Mouse (Mus musculus) hindbrain, embryonic 11.5 days (tissue): Measurements from ENCODE around the gene Gstm1. TPM values are rescaled to one million over a fixed set of nuclear protein-coding genes. Genes with fewer than 3 reads are reported as not detected.
"Not testable (repeated sequence)": the region's sequence is repeated elsewhere in the genome, so short reads cannot be mapped to it uniquely, and the experiment has no call there.

Source experiments
- ATAC-seq: fragments of 200-750 bp; cut with Nextera tagmentation; 2 replicates; pipeline ENCODE4 v1.8.0; 2017; ENCODE audit warnings: mild to moderate bottlenecking, moderate TSS enrichment, moderate library complexity; ENCODE audit not compliant: low FRiP score
- DNase-seq: peaks from one replicate; pipeline ENCODE4 v3.0.0-alpha.2; 2015; ENCODE audit warnings: low spot score
- H3K27ac ChIP-seq: fragments of 300-500 bp; sonication (generic); 2 replicates; pipeline ENCODE4 v1.5.1; 2014; ENCODE audit warnings: mild to moderate bottlenecking, low read depth, low read length
- H3K27me3 ChIP-seq: fragments of 300-500 bp; sonication (generic); 2 replicates; pipeline ENCODE4 v1.6.1; 2014; ENCODE audit warnings: mild to moderate bottlenecking, low read length, moderate library complexity, mixed read lengths; ENCODE audit not compliant: control insufficient read depth, insufficient read depth
- H3K36me3 ChIP-seq: fragments of 300-500 bp; sonication (generic); 2 replicates; pipeline ENCODE4 v1.6.1; 2014; ENCODE audit warnings: mild to moderate bottlenecking, low read length, moderate library complexity, mixed read lengths; ENCODE audit not compliant: control insufficient read depth, insufficient read depth
- H3K4me1 ChIP-seq: fragments of 300-500 bp; sonication (generic); replicated peaks from 2 replicates; pipeline ENCODE4 v1.6.1; 2014; ENCODE audit warnings: low read length, mixed read lengths; ENCODE audit not compliant: control insufficient read depth, insufficient read depth
- H3K4me2 ChIP-seq: fragments of 300-500 bp; sonication (generic); replicated peaks from 2 replicates; pipeline ENCODE4 v1.6.1; 2014; ENCODE audit warnings: mild to moderate bottlenecking, low read depth, low read length
- H3K4me3 ChIP-seq: fragments of 300-500 bp; sonication (generic); 2 replicates; pipeline ENCODE4 v1.5.1; 2014; ENCODE audit warnings: low read depth, low read length
- H3K9ac ChIP-seq: fragments of 300-500 bp; sonication (generic); 2 replicates; pipeline ENCODE4 v1.6.1; 2014; ENCODE audit warnings: low read depth, low read length
- H3K9me3 ChIP-seq: fragments of 300-500 bp; sonication (generic); 2 replicates; pipeline ENCODE4 v1.6.1; 2016; ENCODE audit warnings: low read length; ENCODE audit not compliant: control insufficient read depth
- WGBS: fragments of 180-500 bp; shearing (Covaris S2); extraction: QIAGEN DNeasy Blood & Tissue Kit; methylation state at CpG from one replicate; pipeline ENCODE4 v1.1.7; 2014; 5-methylcytosine and 5-hydroxymethylcytosine counted together
- polyA plus RNA-seq: library from polyadenylated mRNA; unstranded; fragments of >200 nt; fragmentation: Nextera tagmentation; extraction: Ambion mirVana; gene quantifications from 2 replicates; pipeline ENCODE4 v1.2.1, GENCODE M21; 2014

Gstm1 gene
- polyA plus RNA-seq, 1 experiment from 2014 or later: 32.5 TPM

DNA sequence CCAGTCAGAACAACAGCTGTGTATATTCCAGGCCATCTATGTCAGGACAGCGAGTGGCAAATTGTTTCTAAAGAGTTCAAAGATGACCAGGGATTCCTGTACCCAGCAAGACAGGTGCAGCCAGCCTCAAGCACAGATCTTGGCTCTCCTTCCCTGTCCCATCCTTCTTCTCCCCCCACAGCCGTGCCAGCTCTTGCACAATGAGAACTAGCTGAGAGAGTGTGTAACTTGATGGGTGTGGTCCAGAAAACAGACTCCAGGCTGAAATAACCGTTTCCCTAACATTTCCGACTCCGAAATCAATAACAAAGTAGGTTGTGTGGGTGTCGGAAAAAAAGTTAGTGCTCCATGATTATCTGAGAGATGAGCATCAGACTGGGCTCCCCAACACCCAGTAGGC, 4.9 kb upstream of the Gstm1 start:
- 0 out of 2 replicates have a peak, but pooled peaks cover 3% of the 10 kb centered on the region for H3K4me1 ChIP-seq
- WGBS: 83% methylated on average over 6 of the region's 6 CpGs

DNA sequence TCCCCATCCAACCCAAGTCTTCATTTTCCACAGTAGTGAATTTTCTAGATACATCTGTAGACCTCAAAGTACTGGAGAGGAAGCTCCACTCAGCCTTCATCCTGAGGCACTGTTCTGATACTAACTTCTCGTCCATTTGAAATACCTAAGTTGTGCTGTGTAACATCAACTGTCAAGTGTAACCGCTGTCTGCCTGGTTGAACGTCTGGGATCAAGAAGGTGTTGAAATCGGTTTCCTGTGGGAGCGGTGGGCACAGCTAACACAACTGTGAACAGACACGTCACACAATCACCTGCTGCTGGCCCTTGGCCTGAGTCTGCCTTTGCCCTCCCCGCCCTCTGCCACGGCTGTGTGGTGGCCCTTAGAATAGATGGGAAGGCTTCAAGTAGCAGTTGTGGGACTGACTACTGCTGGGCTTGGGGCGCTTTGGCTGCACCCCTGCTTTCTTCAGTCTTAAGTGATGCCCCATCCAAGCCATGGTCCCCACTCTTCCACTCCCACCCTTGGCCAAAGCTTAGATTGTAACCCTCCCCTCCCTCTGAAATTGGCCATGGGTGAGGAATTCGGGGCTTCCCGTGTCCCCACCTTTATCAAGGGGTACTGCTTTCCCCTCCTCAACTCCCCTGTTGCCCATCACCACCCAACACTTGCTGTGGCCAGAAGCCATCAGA, 2.7 kb upstream of the Gstm1 start:
- not testable (repeated sequence) for ATAC-seq, H3K27ac ChIP-seq, H3K36me3 ChIP-seq, H3K9me3 ChIP-seq, DNase-seq, H3K9ac ChIP-seq, H3K4me2 ChIP-seq, H3K27me3 ChIP-seq, H3K4me3 ChIP-seq, H3K4me1 ChIP-seq
- WGBS: 87% methylated on average over 11 of the region's 11 CpGs

More for the DNA sequence above, 4.9 kb upstream of the Gstm1 start:
- ATAC-seq: no peak
- Histone ChIP-seq H3K27me3 (no peaks in the 10 kb centered on the region), H3K4me3 (no peak overlapping the region), H3K36me3 (no peaks in the 10 kb centered on the region), H3K4me2 (no peak overlapping the region), H3K27ac (no peak overlapping the region), H3K9me3 (no peaks in the 10 kb centered on the region), H3K9ac (no peak overlapping the region)
- no peak for DNase-seq

DNA sequence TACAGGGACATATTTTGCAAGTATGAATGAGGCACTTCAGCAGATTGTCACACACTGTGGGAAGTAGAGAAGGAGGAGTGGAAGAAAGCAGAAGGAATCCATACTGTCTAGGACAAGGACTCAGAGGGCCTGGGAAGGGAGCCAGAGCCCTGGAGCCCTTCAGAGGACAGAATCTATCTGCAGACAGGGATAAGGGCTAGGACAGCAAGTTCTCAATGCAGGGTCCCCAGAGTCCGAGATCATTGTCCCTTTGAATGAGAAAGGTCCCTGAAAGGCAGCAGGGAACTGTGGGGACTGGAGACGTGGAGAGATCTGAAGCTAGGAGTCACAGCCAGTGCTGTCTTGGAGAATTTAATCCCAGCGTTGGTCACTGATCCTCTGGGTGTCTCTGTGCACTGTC, 1.5 kb upstream of the Gstm1 start:
- not testable (repeated sequence) for H3K4me1 ChIP-seq, ATAC-seq, H3K27me3 ChIP-seq, DNase-seq, H3K9ac ChIP-seq, H3K4me2 ChIP-seq, H3K9me3 ChIP-seq, H3K4me3 ChIP-seq, H3K36me3 ChIP-seq, H3K27ac ChIP-seq
- 73% methylated on average over 3 of the region's 3 CpGs for WGBS

DNA sequence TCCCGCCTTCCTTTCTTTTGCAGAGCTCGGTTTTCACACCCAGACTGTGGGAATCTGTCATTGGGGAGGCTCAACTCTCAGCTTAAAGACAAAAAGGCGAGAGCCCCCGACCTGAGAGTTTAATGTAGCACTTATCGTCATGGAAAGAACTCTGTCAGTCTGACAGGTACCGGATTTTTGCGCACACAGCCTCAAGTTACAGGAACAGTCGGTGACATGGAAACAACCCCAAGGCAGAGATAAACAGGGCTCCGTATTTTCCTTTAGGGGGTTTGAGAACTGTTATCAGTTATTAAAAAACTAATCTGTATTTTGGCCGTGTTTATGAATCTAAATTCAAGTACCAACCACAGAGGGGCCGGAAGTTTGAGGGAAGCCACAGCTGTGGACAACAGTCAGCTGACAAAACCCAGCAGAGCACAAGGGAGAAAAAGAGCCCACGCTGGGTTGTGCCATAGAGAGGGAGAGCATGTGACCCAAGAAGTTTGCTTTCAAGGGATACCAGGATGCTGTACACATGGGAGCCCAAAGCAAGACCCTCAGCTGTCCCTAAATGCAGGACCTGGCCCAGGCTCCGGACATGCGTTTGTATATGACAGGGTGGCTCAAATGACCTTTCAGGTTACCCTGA, 532 bp upstream of the Gstm1 start:
- Histone ChIP-seq H3K4me2 (peak overlapping the region; percentile 72), H3K36me3 (no peaks in the 10 kb centered on the region), H3K4me1 (0 out of 2 replicates have a peak, but pooled peaks cover 3% of the 10 kb centered on the region), H3K27me3 (no peaks in the 10 kb centered on the region), H3K9ac (no peak overlapping the region; the same call in 1 of the 2 replicates), H3K4me3 (peak overlapping the region; percentile 43), H3K27ac (no peak overlapping the region), H3K9me3 (no peaks in the 10 kb centered on the region)
- DNase-seq: no peak
- 35% methylated on average over 14 of the region's 14 CpGs for WGBS
- no peak for ATAC-seq

DNA sequence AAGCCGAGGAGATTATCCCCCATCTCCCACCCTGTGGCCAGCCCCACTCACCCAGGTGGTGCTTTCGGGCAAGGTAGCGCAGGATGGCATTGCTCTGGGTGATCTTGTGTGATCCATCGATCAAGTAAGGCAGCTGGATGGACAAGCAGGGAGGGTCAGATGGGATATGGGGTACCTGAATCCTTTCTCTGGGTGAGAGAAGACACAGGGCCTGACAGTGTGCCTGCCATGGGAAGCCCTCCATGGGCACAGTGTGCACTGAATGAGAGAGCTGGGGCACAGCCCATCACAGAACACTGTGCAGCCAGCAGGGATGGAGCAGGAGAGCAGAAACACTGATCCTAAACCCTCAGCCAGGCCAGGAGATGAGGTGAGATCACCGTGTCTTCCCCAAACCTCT, 1.3 kb downstream of the Gstm1 start:
- WGBS: 95% methylated on average over 5 of the region's 5 CpGs
- H3K9me3 ChIP-seq, H3K9ac ChIP-seq, H3K36me3 ChIP-seq, H3K27ac ChIP-seq, H3K4me3 ChIP-seq, ATAC-seq, H3K27me3 ChIP-seq, H3K4me1 ChIP-seq, H3K4me2 ChIP-seq, DNase-seq: not testable (repeated sequence)

DNA sequence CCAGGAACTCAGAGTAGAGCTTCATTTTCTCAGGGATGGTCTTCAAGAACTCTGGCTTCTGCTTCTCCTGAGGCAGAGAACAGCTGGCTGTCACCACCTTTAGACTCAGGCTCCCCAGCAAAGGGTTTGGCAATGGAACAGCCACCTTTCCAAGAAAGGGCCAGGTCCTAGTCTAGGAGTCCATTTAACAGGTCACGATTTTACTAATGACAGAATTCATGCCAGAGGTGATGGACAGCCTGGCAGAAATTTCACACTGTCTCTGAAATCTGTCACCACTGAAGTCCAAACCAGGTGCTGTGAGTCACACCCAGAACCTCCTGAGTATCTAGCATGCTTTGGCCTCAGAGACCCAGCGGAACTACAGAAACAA, 2.8 kb downstream of the Gstm1 start:
- Histone ChIP-seq H3K36me3 (no peaks in the 10 kb centered on the region), H3K4me2 (no peak overlapping the region), H3K27me3 (no peaks in the 10 kb centered on the region), H3K4me1 (0 out of 2 replicates have a peak, but pooled peaks cover 3% of the 10 kb centered on the region), H3K9me3 (no peaks in the 10 kb centered on the region), H3K9ac (no peak overlapping the region), H3K27ac (no peak overlapping the region), H3K4me3 (no peak overlapping the region)
- DNase-seq (no peak), ATAC-seq (no peak)
- 86% methylated on average over 2 of the region's 2 CpGs for WGBS

DNA sequence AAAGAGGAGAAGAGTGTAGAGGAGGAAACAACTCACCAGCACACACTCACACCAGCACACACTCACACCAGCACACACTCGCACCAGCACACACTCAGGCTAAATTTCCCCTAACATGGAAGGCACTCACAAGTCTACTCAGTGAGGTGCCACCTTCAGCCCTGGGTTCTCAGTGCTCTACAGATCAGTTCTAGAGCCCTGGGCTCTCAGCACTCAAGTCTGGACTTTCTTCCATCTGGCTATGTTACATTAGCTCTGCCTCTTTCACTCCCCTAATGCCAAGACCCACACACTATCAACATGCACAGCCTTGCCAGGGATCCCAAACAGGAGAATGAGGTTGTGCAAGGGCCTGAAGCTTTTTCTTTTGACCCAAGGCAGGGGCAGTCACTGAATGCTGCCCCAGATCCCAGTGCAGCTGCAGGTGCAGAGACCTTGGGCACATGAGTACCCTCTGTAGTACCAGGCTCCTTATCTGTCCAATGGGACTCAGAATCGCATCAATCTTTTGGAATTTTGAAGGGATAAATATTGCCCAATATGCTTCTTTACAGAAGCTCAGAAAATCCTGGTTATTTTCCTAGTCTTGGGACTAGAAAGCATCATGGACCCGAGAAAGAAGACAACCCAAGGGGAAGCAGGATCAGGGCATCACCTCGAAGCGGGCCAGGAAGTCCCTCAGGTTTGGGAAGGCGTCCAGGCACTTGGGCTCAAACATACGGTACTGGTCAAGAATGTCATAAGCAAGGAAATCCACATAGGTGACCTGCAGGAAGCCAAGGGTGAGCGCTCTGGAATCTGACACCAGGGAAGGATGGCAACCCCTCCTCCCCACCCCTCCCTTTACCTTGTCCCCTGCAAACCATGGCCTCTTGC, 3.4 kb downstream of the Gstm1 start:
- Histone ChIP-seq H3K27me3 (no peaks in the 10 kb centered on the region), H3K9ac (no peak overlapping the region), H3K4me2 (no peak overlapping the region), H3K27ac (no peak overlapping the region), H3K9me3 (no peaks in the 10 kb centered on the region), H3K4me1 (0 out of 2 replicates have a peak, but pooled peaks cover 3% of the 10 kb centered on the region), H3K36me3 (no peaks in the 10 kb centered on the region), H3K4me3 (no peak overlapping the region)
- DNase-seq: no peak
- ATAC-seq: no peak
- WGBS: 77% methylated on average over 8 of the region's 8 CpGs

DNA sequence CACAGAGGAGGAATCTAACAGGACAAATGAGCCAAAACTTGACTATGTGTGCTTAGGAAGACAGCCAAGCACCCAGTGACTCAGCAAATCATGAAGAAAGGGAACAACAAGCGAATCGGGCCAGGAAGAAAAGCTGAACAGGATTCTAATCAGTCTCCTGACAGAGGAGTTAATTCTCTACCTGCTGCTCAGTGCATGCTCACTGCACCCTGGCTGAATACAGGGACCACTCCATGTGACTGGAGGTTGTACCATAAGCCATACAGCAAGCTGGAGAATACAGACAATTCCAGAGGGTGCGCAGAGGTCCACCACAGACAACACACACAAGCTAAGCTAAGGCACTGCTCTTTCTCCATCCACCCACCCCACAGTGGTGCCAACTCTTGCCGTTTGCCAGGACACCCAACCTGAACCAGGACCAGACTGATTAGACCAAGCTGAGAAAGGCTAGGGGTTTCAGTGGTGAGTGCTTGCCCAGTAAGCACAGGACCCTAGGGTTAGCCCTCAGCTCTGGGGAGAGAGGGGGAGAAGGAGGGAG, 4.4 kb downstream of the Gstm1 start:
- Histone ChIP-seq H3K36me3 (no peaks in the 10 kb centered on the region), H3K9ac (no peak overlapping the region), H3K27ac (no peak overlapping the region), H3K27me3 (no peaks in the 10 kb centered on the region), H3K4me3 (no peak overlapping the region), H3K4me2 (no peak overlapping the region), H3K4me1 (0 out of 2 replicates have a peak, but pooled peaks cover 3% of the 10 kb centered on the region), H3K9me3 (no peaks in the 10 kb centered on the region)
- ATAC-seq (no peak), DNase-seq (no peak)
- WGBS: 86% methylated on average over 4 of the region's 4 CpGs
